Mouse (Mus musculus) adrenal gland, adult 10 weeks (tissue): ENCODE data around the gene Sec22b. TPM values are rescaled to one million over a fixed set of nuclear protein-coding genes. Genes with fewer than 3 reads are reported as not detected.

Experiments
- polyA plus RNA-seq: library from polyadenylated mRNA; stranded (reverse); fragments of 350-450 nt; fragmentation: Illumina TruSeq; extraction: RNeasy Lipid Tissue Mini Kit (QIAGEN cat#74804); gene quantifications from one replicate; pipeline ENCODE4 v1.2.3, GENCODE M21; 2014; ENCODE audit warnings: low read depth, low replicate concordance

Gene Sec22b
- 216 TPM for polyA plus RNA-seq

GRCm38 (mm10) chr3:97900516-97901490, at the start of gene Sec22b:
Sec22b (plus strand) TSS chr3:97901190.

DNA sequence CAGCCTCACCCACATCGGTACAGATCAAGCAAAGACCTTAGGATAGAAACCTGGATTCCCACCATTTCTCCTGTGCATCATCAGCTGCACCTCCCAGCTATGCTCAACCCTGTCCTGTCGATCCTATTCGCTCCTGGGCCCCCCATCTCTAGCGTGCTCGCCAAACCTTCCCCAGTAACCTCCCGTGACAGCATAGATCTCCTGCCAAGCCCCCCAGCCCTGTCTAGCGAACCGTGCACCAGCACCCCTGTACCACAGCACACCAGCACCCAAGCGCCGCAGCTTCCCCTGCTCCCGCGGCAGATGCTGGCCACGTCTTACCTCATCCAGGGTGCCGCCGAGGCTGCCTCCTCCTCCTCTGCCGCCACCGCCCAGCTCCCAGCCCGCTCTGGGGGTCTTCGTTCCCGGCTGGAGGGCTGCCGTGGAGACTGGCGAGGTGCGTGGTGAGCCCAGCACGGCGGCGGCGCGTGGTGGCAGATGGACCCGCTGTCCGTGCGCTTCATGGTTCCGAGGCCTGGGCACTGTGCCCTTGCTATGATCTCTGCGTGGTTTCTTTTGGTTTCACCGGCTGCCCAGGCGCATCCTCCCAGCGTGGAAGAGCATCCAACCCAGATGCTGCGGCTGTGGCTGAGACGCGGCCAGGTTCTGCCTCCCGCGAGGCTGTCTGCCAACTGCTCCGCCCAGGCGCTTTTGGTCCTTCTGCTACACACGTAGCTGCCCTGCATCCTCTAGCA, 12.7 kb upstream of the Sec22b start, which contains the start of gene Pde4dip:
Pde4dip (minus strand) TSS at position 540 of the 734 bp plus-strand sequence.

Other genes starting within 250 kb of the Sec22b start
- gene Prkab2, start 243.0 kb upstream of the Sec22b start, polyA plus RNA-seq, result 21.2 TPM
- not detected for gene Gm17651, start 226.5 kb upstream of the Sec22b start, polyA plus RNA-seq
- 23.3 TPM for gene Pde4dip, start 12.5 kb upstream of the Sec22b start, polyA plus RNA-seq
- 12.8 TPM for gene Notch2, start 112.3 kb downstream of the Sec22b start, polyA plus RNA-seq